26 mouse cellular contexts compared by ENCODE assay signal in genomic region chr16:34141670-34142069, GRCm38 (mm10).
"Had no signal": no experiment of that assay in that cellular context is flagged by ENCODE, and none has a peak within 500 bp of the region (broad histone marks: within the 10 kb centered on the region; RNA-seq: fewer than 3 reads in every experiment).

No protein-coding gene starts in this region.

- H3K27ac ChIP-seq: heart, adult 2 months; heart, embryonic 13.5 days; heart, embryonic 15.5 days; hindbrain, embryonic 10.5 days; hindbrain, embryonic 12.5 days; hindbrain, embryonic 14.5 days; intestine, embryonic 15.5 days; layer of hippocampus, adult 2 months; limb, embryonic 10.5 days; limb, embryonic 12.5 days; liver, embryonic 13.5 days had no signal

- DNase-seq: gastrocnemius, postnatal 14 days; gastrocnemius, postnatal 36 days; heart, adult 2 months; heart, postnatal 14 days; heart, postnatal 36 days; kidney, adult 18-20 months; kidney, adult 8-10 months; kidney, postnatal 10 days; kidney, postnatal 25 days; kidney, postnatal 4 days; liver; liver, embryonic 13.5 days had no signal

- H3K4me3 ChIP-seq: heart, adult 2 months; heart, embryonic 13.5 days; heart, embryonic 15.5 days; hindbrain, embryonic 10.5 days; hindbrain, embryonic 12.5 days; intestine, embryonic 15.5 days; layer of hippocampus, adult 2 months; limb, embryonic 10.5 days; limb, embryonic 12.5 days; liver, embryonic 13.5 days had no signal

- H3K4me2 ChIP-seq: heart, embryonic 11.5 days; heart, embryonic 13.5 days; heart, embryonic 15.5 days; hindbrain, embryonic 12.5 days; hindbrain, embryonic 14.5 days; intestine, embryonic 15.5 days; limb, embryonic 12.5 days; liver, embryonic 11.5 days; liver, embryonic 13.5 days had no signal

- H3K9ac ChIP-seq: heart, embryonic 13.5 days; heart, embryonic 15.5 days; hindbrain, embryonic 12.5 days; hindbrain, embryonic 14.5 days; intestine, embryonic 15.5 days; limb, embryonic 12.5 days; liver, embryonic 13.5 days had no signal

- H3K27me3 ChIP-seq: heart, embryonic 13.5 days; heart, embryonic 15.5 days; hindbrain, embryonic 12.5 days; intestine, embryonic 15.5 days; limb, embryonic 12.5 days; liver, embryonic 13.5 days had no signal

- H3K36me3 ChIP-seq: heart, embryonic 15.5 days; hindbrain, embryonic 10.5 days; intestine, embryonic 15.5 days; limb, embryonic 10.5 days; limb, embryonic 12.5 days; liver, embryonic 13.5 days had no signal

- H3K4me1 ChIP-seq: heart, embryonic 13.5 days; heart, embryonic 15.5 days; hindbrain, embryonic 10.5 days; hindbrain, embryonic 12.5 days; intestine, embryonic 15.5 days; limb, embryonic 10.5 days; limb, embryonic 12.5 days; liver, embryonic 13.5 days had no signal

- ATAC-seq: hindbrain, embryonic 16.5 days; inflammation-experienced regulatory T-cells, adult 6 months; intestine, embryonic 15.5 days; intestine, postnatal 0 days had no signal

- H3K9me3 ChIP-seq: heart, embryonic 13.5 days; heart, embryonic 15.5 days; hindbrain, embryonic 10.5 days; hindbrain, embryonic 12.5 days; intestine, embryonic 15.5 days; limb, embryonic 10.5 days; limb, embryonic 12.5 days; liver, embryonic 13.5 days had no signal
